Mouse (Mus musculus): Measurements from ENCODE around the gene Gucy2c.

DNA sequence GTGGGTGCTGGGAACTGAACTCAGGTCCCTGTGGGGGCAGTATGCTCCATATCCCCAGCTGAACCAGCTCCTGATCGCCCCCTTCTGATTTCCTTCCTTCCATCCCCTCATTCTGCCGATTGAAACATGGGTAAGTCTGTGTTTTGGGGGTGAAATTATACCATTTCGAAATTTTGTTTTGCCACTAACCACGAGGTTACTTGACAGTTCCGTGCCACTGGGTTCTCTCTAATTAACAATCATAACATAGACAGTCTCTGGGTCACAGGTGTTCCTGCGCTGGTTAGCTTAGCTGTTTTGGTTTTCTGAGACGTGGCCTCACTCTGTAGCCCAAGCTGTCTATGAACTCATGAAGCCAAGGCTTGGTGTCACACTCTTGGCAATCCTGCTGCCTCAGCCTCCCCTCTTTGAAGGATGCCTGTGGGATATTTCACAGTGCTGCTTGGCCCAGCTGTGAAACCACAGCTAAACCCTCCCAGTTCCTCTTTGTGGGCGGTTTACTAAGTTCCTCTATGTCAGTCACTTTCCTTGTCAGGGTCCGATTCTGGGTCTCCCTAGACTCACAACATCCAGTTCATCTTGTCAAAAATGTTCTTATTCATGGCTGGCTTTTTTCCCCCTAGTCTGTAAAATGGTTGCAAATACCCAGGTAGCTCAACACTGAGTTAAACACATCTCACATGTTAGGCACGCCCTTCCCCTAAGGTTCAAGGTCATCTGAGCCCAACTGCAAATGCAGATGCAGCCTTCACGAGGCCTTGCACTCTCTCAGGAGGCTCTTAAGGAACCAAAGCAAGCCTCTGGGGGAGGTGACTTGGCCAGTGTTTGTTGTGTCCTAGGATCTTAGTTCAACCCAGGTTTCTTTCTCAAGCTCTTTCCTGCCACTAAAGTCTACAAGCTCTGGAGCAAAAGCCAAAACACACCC is 97.9 kb downstream of the Gucy2c start:
- TF ChIP-seq CTCF (IDR thresholded peaks at IDR 0.05; ENCODE audit: low read depth) (no peak), EP300 (IDR thresholded peaks at IDR 0.05; ENCODE audit: low read depth) (no peak)

Data from heart, postnatal 0 days (tissue).